Comparison of ENCODE assay signal across 27 mouse cellular contexts in the genomic region with DNA sequence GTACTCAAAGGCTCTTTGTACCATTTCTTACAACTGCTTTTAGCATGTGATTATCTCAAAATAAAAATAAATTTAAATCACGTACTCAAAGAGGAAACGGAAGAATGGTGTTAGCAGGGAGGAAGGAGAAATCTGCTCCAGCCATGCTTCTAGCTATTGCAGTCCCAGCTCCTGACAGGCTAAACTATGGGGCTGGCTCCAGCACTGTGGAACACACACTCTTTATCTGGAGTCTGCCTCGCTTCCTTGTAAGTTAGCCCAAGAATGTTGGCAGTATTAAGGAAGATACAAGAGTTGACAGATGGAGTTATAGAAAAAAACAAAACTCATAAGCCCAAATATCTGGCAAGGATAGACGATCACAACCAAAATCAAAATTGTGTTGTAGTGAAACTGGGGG.
A peak's percentile ranks its signal among the peaks of the same experiment; 100 is the strongest.
DNase-seq lines count a peak whose midpoint lies in the region; ATAC-seq lines count a peak whose summit lies in the region.
"Had no signal": no experiment of that assay in that cellular context is flagged by ENCODE, and none has a peak within 500 bp of the region (broad histone marks: within the 10 kb centered on the region; RNA-seq: fewer than 3 reads in every experiment).

No protein-coding gene starts in this region.

- no peak overlapping the region for H3K4me2 ChIP-seq in forebrain, embryonic 16.5 days (ENCODE audit: low read length)
- H3K4me2 ChIP-seq in forebrain, embryonic 12.5 days = no peak overlapping the region
- H3K4me2 ChIP-seq: embryonic facial prominence, embryonic 12.5 days; embryonic facial prominence, embryonic 15.5 days; heart, embryonic 11.5 days; hindbrain, embryonic 14.5 days had no signal

- intact Hi-C loops in heart, postnatal 10 days (cut with DNase I) = no loop called here

- H3K4me1 ChIP-seq in forebrain, embryonic 16.5 days (replicated peaks; ENCODE audit: control insufficient read depth, insufficient read depth, low read length) = peaks cover 3% of the 10 kb centered on the region; the same call in 1 of the 2 replicates
- no peaks in the 10 kb centered on the region for H3K4me1 ChIP-seq in forebrain, embryonic 12.5 days
- H3K4me1 ChIP-seq: embryonic facial prominence, embryonic 12.5 days; embryonic facial prominence, embryonic 15.5 days had no signal

- no peaks in the 10 kb centered on the region for H3K36me3 ChIP-seq in forebrain, embryonic 16.5 days (ENCODE audit: control insufficient read depth, insufficient read depth)
- no peaks in the 10 kb centered on the region for H3K36me3 ChIP-seq in forebrain, embryonic 12.5 days (replicated peaks)
- H3K36me3 ChIP-seq: embryonic facial prominence, embryonic 12.5 days; embryonic facial prominence, embryonic 15.5 days; G1E had no signal

- WGBS in forebrain, embryonic 16.5 days = 61% methylated on average over 4 of the region's 4 CpGs
- 90% methylated on average over 4 of the region's 4 CpGs for WGBS in forebrain, embryonic 12.5 days

- ATAC-seq in forebrain, embryonic 16.5 days = peak; percentile 63
- ATAC-seq in forebrain, embryonic 12.5 days (ENCODE audit: low FRiP score) = no peak
- ATAC-seq: hindbrain, postnatal 0 days; inflammation-experienced regulatory T-cells, adult 6 months; intestine, embryonic 16.5 days; Patski had no signal

- H3K9ac ChIP-seq in forebrain, embryonic 16.5 days (replicated peaks; ENCODE audit: low read depth, low read length) = no peak overlapping the region
- H3K9ac ChIP-seq in forebrain, embryonic 12.5 days = no peak overlapping the region
- H3K9ac ChIP-seq: embryonic facial prominence, embryonic 12.5 days; embryonic facial prominence, embryonic 15.5 days; hindbrain, embryonic 14.5 days had no signal

- H3K9me3 ChIP-seq in forebrain, embryonic 16.5 days (ENCODE audit: control insufficient read depth, low read length) = no peaks in the 10 kb centered on the region
- H3K9me3 ChIP-seq in forebrain, embryonic 12.5 days = no peaks in the 10 kb centered on the region
- H3K9me3 ChIP-seq: embryonic facial prominence, embryonic 12.5 days; embryonic facial prominence, embryonic 15.5 days; G1E had no signal

- no peak overlapping the region for H3K4me3 ChIP-seq in forebrain, embryonic 16.5 days (replicated peaks; ENCODE audit: low read length)
- no peak overlapping the region for H3K4me3 ChIP-seq in forebrain, embryonic 12.5 days (replicated peaks)
- H3K4me3 ChIP-seq: embryonic facial prominence, embryonic 12.5 days; embryonic facial prominence, embryonic 15.5 days had no signal

- H3K27ac ChIP-seq in forebrain, embryonic 16.5 days (ENCODE audit: low read length) = no peak overlapping the region
- H3K27ac ChIP-seq in forebrain, embryonic 12.5 days = no peak overlapping the region
- H3K27ac ChIP-seq: embryonic facial prominence, embryonic 12.5 days; embryonic facial prominence, embryonic 15.5 days; hindbrain, embryonic 14.5 days; hindbrain, postnatal 0 days had no signal

- no peaks in the 10 kb centered on the region for H3K27me3 ChIP-seq in forebrain, embryonic 16.5 days (replicated peaks; ENCODE audit: control insufficient read depth, insufficient read depth, low read length)
- H3K27me3 ChIP-seq in forebrain, embryonic 12.5 days = no peaks in the 10 kb centered on the region
- H3K27me3 ChIP-seq: CH12.LX; embryonic facial prominence, embryonic 12.5 days; embryonic facial prominence, embryonic 15.5 days; Patski had no signal

- DNase-seq in heart, postnatal 10 days = peak; percentile 6 to 9
- DNase-seq in heart, postnatal 4 days = no peak
- peak; percentile 39 for DNase-seq in brain, adult 2 months (ENCODE audit: low read depth, low spot score)
- DNase-seq in brain, embryonic 18.5 days (ENCODE audit: low read depth, low spot score) = peak; percentile 30
- DNase-seq in spleen, postnatal 14 days (ENCODE audit: low spot score in 2 of 2) = no peak
- DNase-seq: adrenal gland, postnatal 10 days; adrenal gland, postnatal 36 days; B cell, adult 2 months; cerebellum, adult 18-20 months; cerebellum, adult 9-10 months; cerebellum, postnatal 14 days; gastrocnemius, postnatal 14 days; heart, adult 11 months; heart, postnatal 36 days; kidney, adult 18-20 months had no signal

Comparison
In these comparisons a context has a peak if more than half of its experiments do, and no peak if none do; other contexts are left out.
1. DNase-seq: peak in heart, postnatal 10 days (2 of 2), brain, adult 2 months (single experiment) and brain, embryonic 18.5 days (single experiment); none in heart, postnatal 4 days (single experiment) and spleen, postnatal 14 days (0 of 2).